ENCODE assay signal across 16 mouse cellular contexts in the genomic region with DNA sequence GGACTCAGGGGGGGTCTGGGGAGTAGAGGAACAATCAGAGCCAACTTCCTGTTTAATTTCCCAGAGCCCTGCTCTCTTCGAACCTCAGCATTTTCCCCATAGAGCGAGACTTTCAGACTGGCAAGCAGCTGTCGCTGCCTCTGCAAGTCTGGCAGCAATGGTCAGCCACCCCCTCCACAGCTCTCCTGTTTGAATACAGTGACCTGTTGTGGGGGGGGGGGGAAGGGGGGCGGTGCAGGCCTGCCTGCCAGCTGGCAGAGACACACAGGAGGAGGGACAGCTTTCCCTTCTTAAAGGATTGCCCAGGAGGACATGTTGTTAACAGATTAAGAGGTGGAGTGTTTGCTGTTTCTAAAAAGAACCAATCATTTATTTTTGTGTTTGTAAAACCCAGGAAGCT. TPM values are rescaled to one million over a fixed set of nuclear protein-coding genes. Genes with fewer than 3 reads are reported as not detected.
DNase-seq lines count a peak whose midpoint lies in the region; ATAC-seq and TF ChIP-seq lines count a peak whose summit lies in the region.
"Had no signal": no experiment of that assay in that cellular context is flagged by ENCODE, and none has a peak within 500 bp of the region (broad histone marks: within the 10 kb centered on the region; RNA-seq: fewer than 3 reads in every experiment).

No protein-coding gene starts in this region.

- ATAC-seq in neural tube, embryonic 13.5 days (ENCODE audit: low read depth): 0 out of 2 replicates have a peak, but pooled peaks have one; percentile 23
- peak; percentile 74; the same call in 1 of the 2 replicates for ATAC-seq in hindbrain, postnatal 0 days
- ATAC-seq in stomach, embryonic 15.5 days (ENCODE audit: insufficient read depth, low FRiP score, low read depth): peak; percentile 63; the same call in 1 of the 2 replicates
- ATAC-seq: inflammation-experienced regulatory T-cells, adult 6 months; Patski had no signal

- H3K36me3 ChIP-seq in neural tube, embryonic 13.5 days: no peaks in the 10 kb centered on the region
- H3K36me3 ChIP-seq in hindbrain, postnatal 0 days (ENCODE audit: insufficient read depth, low read length): no peaks in the 10 kb centered on the region
- no peaks in the 10 kb centered on the region for H3K36me3 ChIP-seq in stomach, embryonic 15.5 days
- H3K36me3 ChIP-seq: heart, embryonic 13.5 days had no signal

- H3K4me2 ChIP-seq in neural tube, embryonic 13.5 days: no peak overlapping the region
- no peak overlapping the region for H3K4me2 ChIP-seq in hindbrain, postnatal 0 days (ENCODE audit: low read depth, low read length)
- H3K4me2 ChIP-seq in stomach, embryonic 15.5 days: no peak overlapping the region
- H3K4me2 ChIP-seq: heart, embryonic 13.5 days had no signal

- H3K4me3 ChIP-seq in neural tube, embryonic 13.5 days: no peak overlapping the region
- no peak overlapping the region for H3K4me3 ChIP-seq in hindbrain, postnatal 0 days (ENCODE audit: low read length)
- no peak overlapping the region for H3K4me3 ChIP-seq in stomach, embryonic 15.5 days (replicated peaks)
- H3K4me3 ChIP-seq: heart, embryonic 13.5 days had no signal

- WGBS in neural tube, embryonic 13.5 days: 40% methylated on average over 4 of the region's 4 CpGs
- 38% methylated on average over 4 of the region's 4 CpGs for WGBS in hindbrain, postnatal 0 days
- WGBS in stomach, embryonic 15.5 days: 32% methylated on average over 3 of the region's 4 CpGs

- H3K27ac ChIP-seq in neural tube, embryonic 13.5 days (replicated peaks): no peak overlapping the region
- H3K27ac ChIP-seq in hindbrain, postnatal 0 days: no peak overlapping the region
- no peak overlapping the region for H3K27ac ChIP-seq in stomach, embryonic 15.5 days
- H3K27ac ChIP-seq: heart, embryonic 13.5 days; macrophage had no signal

- no peaks in the 10 kb centered on the region for H3K4me1 ChIP-seq in neural tube, embryonic 13.5 days (replicated peaks)
- H3K4me1 ChIP-seq in hindbrain, postnatal 0 days (ENCODE audit: insufficient read depth, low read length): no peaks in the 10 kb centered on the region
- no peaks in the 10 kb centered on the region for H3K4me1 ChIP-seq in stomach, embryonic 15.5 days
- H3K4me1 ChIP-seq: heart, embryonic 13.5 days had no signal

- peaks cover 29% of the 10 kb centered on the region for H3K27me3 ChIP-seq in neural tube, embryonic 13.5 days
- no peaks in the 10 kb centered on the region for H3K27me3 ChIP-seq in hindbrain, postnatal 0 days (ENCODE audit: insufficient read depth, low read length)
- H3K27me3 ChIP-seq in stomach, embryonic 15.5 days (replicated peaks): no peaks in the 10 kb centered on the region
- H3K27me3 ChIP-seq: CH12.LX had no signal

- H3K9ac ChIP-seq in neural tube, embryonic 13.5 days: no peak overlapping the region
- H3K9ac ChIP-seq in hindbrain, postnatal 0 days (replicated peaks; ENCODE audit: low read length): no peak overlapping the region
- no peak overlapping the region for H3K9ac ChIP-seq in stomach, embryonic 15.5 days
- H3K9ac ChIP-seq: heart, embryonic 13.5 days had no signal

- no peak for TF ChIP-seq CTCF in hindbrain, postnatal 0 days (IDR thresholded peaks at IDR 0.05; ENCODE audit: low read depth)

- peak; percentile 7 for DNase-seq in kidney, adult 18-20 months
- DNase-seq in kidney, adult 8-10 months: no peak
- no peak for DNase-seq in neural tube, embryonic 10.5 days (ENCODE audit: extremely low spot score, low spot score)
- DNase-seq in hindbrain, postnatal 0 days (ENCODE audit: low spot score): peak; percentile 41
- DNase-seq in urinary bladder, postnatal 14 days (ENCODE audit: low spot score): no peak
- DNase-seq: adrenal gland, adult 8-10 months; cerebellum, postnatal 36 days; gastrocnemius, postnatal 14 days; right cerebral cortex, postnatal 14 days had no signal

- no peaks in the 10 kb centered on the region for H3K9me3 ChIP-seq in neural tube, embryonic 13.5 days
- no peaks in the 10 kb centered on the region for H3K9me3 ChIP-seq in hindbrain, postnatal 0 days (ENCODE audit: low read length)
- no peaks in the 10 kb centered on the region for H3K9me3 ChIP-seq in stomach, embryonic 15.5 days
- H3K9me3 ChIP-seq: heart, embryonic 13.5 days had no signal

RNA-seq across cellular contexts. Expression of gene Prps1, which starts 50.3 kb away (rescaled TPM):
- polyA plus RNA-seq in neural tube, embryonic 13.5 days (2015; fragmentation: Nextera tagmentation; extraction: Ambion mirVana): 76.0 and 77.4 TPM in 2 replicates
- total RNA-seq in hindbrain, postnatal 0 days (2014; rRNA removed): 42.1 and 48.2 TPM in 2 replicates
- 79.4 and 83.7 TPM in 2 replicates for polyA plus RNA-seq in hindbrain, postnatal 0 days (2015; fragmentation: Nextera tagmentation; extraction: Ambion mirVana)
- 30.8 and 32.3 TPM in 2 replicates for polyA plus RNA-seq in stomach, embryonic 15.5 days (2015; fragmentation: Nextera tagmentation; extraction: Ambion mirVana)

Comparison
In these comparisons a context has a peak if more than half of its experiments do, and no peak if none do; other contexts are left out.
1. DNase-seq: peak in kidney, adult 18-20 months (single experiment) and hindbrain, postnatal 0 days (single experiment); none in kidney, adult 8-10 months (0 of 2), neural tube, embryonic 10.5 days (single experiment) and urinary bladder, postnatal 14 days (single experiment).
2. ATAC-seq: peak in every context shown above with its lines; median percentile 74 in hindbrain, postnatal 0 days; 63 in stomach, embryonic 15.5 days; 23 in neural tube, embryonic 13.5 days.